Mouse (Mus musculus) hindbrain, embryonic 12.5 days (tissue): ENCODE results near the gene Fubp1. TPM values are rescaled to one million over a fixed set of nuclear protein-coding genes. Genes with fewer than 3 reads are reported as not detected.
A peak's percentile ranks its signal among the peaks of the same experiment; 100 is the strongest.

Source experiments
- ATAC-seq: fragments of 200-750 bp; cut with Nextera tagmentation; 2 replicates; pipeline ENCODE4 v1.8.0; 2017; ENCODE audit warnings: moderate TSS enrichment; ENCODE audit not compliant: low FRiP score
- H3K27ac ChIP-seq: fragments of 300-500 bp; sonication (generic); 2 replicates; pipeline ENCODE4 v1.5.1; 2016; ENCODE audit warnings: mild to moderate bottlenecking
- H3K27me3 ChIP-seq: fragments of 300-500 bp; sonication (generic); 2 replicates; pipeline ENCODE4 v1.6.1; 2016; ENCODE audit warnings: mild to moderate bottlenecking
- H3K36me3 ChIP-seq: fragments of 300-500 bp; sonication (generic); 2 replicates; pipeline ENCODE4 v1.6.1; 2016; ENCODE audit warnings: mild to moderate bottlenecking
- H3K4me1 ChIP-seq: fragments of 300-500 bp; sonication (generic); 2 replicates; pipeline ENCODE4 v1.6.1; 2016
- H3K4me2 ChIP-seq: fragments of 300-500 bp; sonication (generic); replicated peaks from 2 replicates; pipeline ENCODE4 v1.6.1; 2016; ENCODE audit warnings: mild to moderate bottlenecking
- H3K4me3 ChIP-seq: fragments of 300-500 bp; sonication (generic); 2 replicates; pipeline ENCODE4 v1.5.1; 2016; ENCODE audit warnings: mild to moderate bottlenecking
- H3K9ac ChIP-seq: fragments of 300-500 bp; sonication (generic); 2 replicates; pipeline ENCODE4 v1.6.1; 2016; ENCODE audit warnings: mild to moderate bottlenecking, moderate library complexity
- H3K9me3 ChIP-seq: fragments of 300-500 bp; sonication (generic); replicated peaks from 2 replicates; pipeline ENCODE4 v1.6.1; 2016; ENCODE audit warnings: mild to moderate bottlenecking
- WGBS: fragments of 180-500 bp; shearing (Covaris S2); methylation state at CpG from one replicate; pipeline ENCODE4 v1.1.7; 2016; 5-methylcytosine and 5-hydroxymethylcytosine counted together
- polyA plus RNA-seq: library from polyadenylated mRNA; unstranded; fragments of >200 nt; fragmentation: Nextera tagmentation; extraction: Ambion mirVana; gene quantifications from 2 replicates; pipeline ENCODE4 v1.2.1, GENCODE M21; 2016

The Fubp1 gene
- polyA plus RNA-seq, 1 experiment from 2014 or later, result 362 TPM

GRCm38 (mm10) chr3:152199125-152199524 lies 11.1 kb upstream of the Fubp1 start:
- H3K9me3 ChIP-seq, result no peaks in the 10 kb centered on the region
- no peak overlapping the region for H3K9ac ChIP-seq
- no peak overlapping the region for H3K4me3 ChIP-seq
- whole genome bisulfite sequencing, result 60% methylated on average over 3 of the region's 3 CpGs
- H3K4me2 ChIP-seq, result no peak overlapping the region
- H3K36me3 ChIP-seq, result no peaks in the 10 kb centered on the region
- H3K4me1 ChIP-seq, result no peaks in the 10 kb centered on the region
- no peaks in the 10 kb centered on the region for H3K27me3 ChIP-seq
- ATAC-seq, result no peak
- H3K27ac ChIP-seq, result no peak overlapping the region

DNA sequence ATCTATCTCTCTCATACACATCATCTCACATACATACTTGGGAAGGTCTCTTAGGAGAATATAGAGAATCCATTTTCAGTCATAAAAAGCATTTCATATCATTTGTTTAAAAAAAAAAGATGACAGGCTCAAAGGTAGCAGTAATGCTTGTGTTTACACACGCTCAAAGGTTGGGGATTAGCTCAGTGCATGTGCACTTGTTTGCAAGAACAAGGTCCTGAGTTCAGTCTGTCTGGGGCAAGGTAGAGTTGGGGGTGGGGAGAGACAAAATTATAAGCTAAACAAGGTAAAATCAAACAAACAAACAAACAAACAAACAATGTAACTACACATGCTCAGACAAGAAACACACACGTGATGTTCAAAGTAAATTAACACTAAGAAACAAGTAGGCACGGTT lies 9.0 kb upstream of the Fubp1 start:
- Histone ChIP-seq H3K27ac (no peak overlapping the region), H3K27me3 (no peaks in the 10 kb centered on the region), H3K4me1 (no peaks in the 10 kb centered on the region), H3K9ac (no peak overlapping the region), H3K4me3 (no peak overlapping the region), H3K9me3 (no peaks in the 10 kb centered on the region), H3K36me3 (no peaks in the 10 kb centered on the region), H3K4me2 (no peak overlapping the region)
- ATAC-seq, result no peak
- 91% methylated on average over 3 of the region's 3 CpGs for WGBS

- no peak overlapping the region for H3K4me2 ChIP-seq
- ATAC-seq, result no peak
- no peaks in the 10 kb centered on the region for H3K36me3 ChIP-seq
- no peak overlapping the region for H3K9ac ChIP-seq
- no peak overlapping the region for H3K27ac ChIP-seq
- WGBS, result 84% methylated on average over 2 of the region's 2 CpGs
- H3K4me3 ChIP-seq, result no peak overlapping the region
- no peaks in the 10 kb centered on the region for H3K27me3 ChIP-seq
- no peaks in the 10 kb centered on the region for H3K4me1 ChIP-seq
- no peaks in the 10 kb centered on the region for H3K9me3 ChIP-seq
Measured at GRCm38 (mm10) chr3:152201651-152202050, 8.6 kb upstream of the Fubp1 start.

- H3K4me2 ChIP-seq, result no peak overlapping the region
- no peak overlapping the region for H3K9ac ChIP-seq
- H3K36me3 ChIP-seq, result no peaks in the 10 kb centered on the region
- no peaks in the 10 kb centered on the region for H3K27me3 ChIP-seq
- H3K4me3 ChIP-seq, result no peak overlapping the region
- no peak overlapping the region for H3K27ac ChIP-seq
- ATAC-seq, result no peak
- H3K4me1 ChIP-seq, result no peaks in the 10 kb centered on the region
- no peaks in the 10 kb centered on the region for H3K9me3 ChIP-seq
Measured at GRCm38 (mm10) chr3:152202942-152203341, 7.3 kb upstream of the Fubp1 start.

- H3K27ac ChIP-seq, result no peak overlapping the region
- 86% methylated on average over 6 of the region's 6 CpGs for WGBS
- no peak overlapping the region for H3K4me2 ChIP-seq
- H3K9ac ChIP-seq, result no peak overlapping the region
- no peaks in the 10 kb centered on the region for H3K9me3 ChIP-seq
- H3K4me1 ChIP-seq, result peaks cover 1% of the 10 kb centered on the region
- H3K4me3 ChIP-seq, result no peak overlapping the region
- no peak for ATAC-seq
- H3K36me3 ChIP-seq, result no peaks in the 10 kb centered on the region
- H3K27me3 ChIP-seq, result no peaks in the 10 kb centered on the region
Measured at GRCm38 (mm10) chr3:152203411-152203810, 6.8 kb upstream of the Fubp1 start.

DNA sequence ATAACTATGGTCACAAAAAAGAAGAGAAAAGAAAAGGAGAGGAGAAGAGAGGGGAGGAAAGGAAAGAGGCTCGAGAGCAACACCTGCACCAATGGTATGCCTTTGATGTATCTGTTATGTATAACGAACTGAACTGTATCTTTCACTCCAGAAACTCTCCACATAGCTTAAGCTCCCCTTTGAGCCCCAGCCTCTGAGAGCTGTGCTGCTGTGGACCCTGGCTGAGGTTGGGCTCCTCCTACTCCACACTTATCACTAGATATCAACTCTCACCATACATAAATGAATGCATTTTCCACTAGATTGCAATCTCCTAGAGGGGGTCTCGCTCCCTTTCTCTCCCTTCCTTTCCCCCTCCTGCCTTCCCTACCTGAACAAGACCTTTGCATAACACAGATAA lies 6.2 kb upstream of the Fubp1 start:
- ATAC-seq, result no peak
- Histone ChIP-seq H3K4me3 (no peak overlapping the region), H3K9ac (no peak overlapping the region), H3K27ac (no peak overlapping the region), H3K4me1 (peaks cover 5% of the 10 kb centered on the region), H3K9me3 (no peaks in the 10 kb centered on the region), H3K4me2 (no peak overlapping the region), H3K36me3 (no peaks in the 10 kb centered on the region), H3K27me3 (no peaks in the 10 kb centered on the region)
- WGBS, result 58% methylated on average over 3 of the region's 3 CpGs

DNA sequence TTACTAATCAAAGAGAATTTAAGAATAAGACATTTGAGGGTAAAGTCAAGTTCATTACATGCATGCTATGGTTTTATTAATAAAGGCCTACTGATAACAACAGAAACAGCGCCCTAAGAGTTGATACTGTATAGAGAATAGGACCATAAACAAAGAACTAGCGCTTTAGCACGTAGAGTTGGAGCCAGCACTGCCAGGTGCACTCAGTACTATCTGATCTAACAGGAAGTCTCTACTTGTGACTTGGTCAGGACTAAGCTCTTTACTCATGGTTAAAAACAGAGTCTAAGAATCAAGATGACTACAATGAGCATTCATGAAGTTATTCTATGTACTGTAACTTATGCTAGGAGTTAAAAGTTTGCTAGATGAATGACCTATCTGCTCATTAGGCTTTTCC lies 5.6 kb upstream of the Fubp1 start:
- Histone ChIP-seq H3K27ac (no peak overlapping the region), H3K27me3 (no peaks in the 10 kb centered on the region), H3K4me2 (no peak overlapping the region), H3K9me3 (no peaks in the 10 kb centered on the region), H3K9ac (no peak overlapping the region), H3K4me3 (no peak overlapping the region), H3K4me1 (peaks cover 8% of the 10 kb centered on the region), H3K36me3 (no peaks in the 10 kb centered on the region)
- 86% methylated on average over 3 of the region's 3 CpGs for WGBS
- ATAC-seq, result no peak

- Histone ChIP-seq H3K27ac (no peak overlapping the region), H3K4me3 (no peak overlapping the region), H3K9me3 (no peaks in the 10 kb centered on the region), H3K4me2 (no peak overlapping the region), H3K27me3 (no peaks in the 10 kb centered on the region), H3K4me1 (peaks cover 14% of the 10 kb centered on the region), H3K36me3 (no peaks in the 10 kb centered on the region), H3K9ac (no peak overlapping the region)
- 98% methylated on average over 4 of the region's 4 CpGs for WGBS
- no peak for ATAC-seq
Measured at GRCm38 (mm10) chr3:152207156-152207555, 3.1 kb upstream of the Fubp1 start.

GRCm38 (mm10) chr3:152208096-152208885 lies 1.9 kb upstream of the Fubp1 start:
- Histone ChIP-seq H3K27ac (no peak overlapping the region), H3K9ac (no peak overlapping the region), H3K4me3 (no peak overlapping the region), H3K4me2 (peak overlapping the region; percentile 72), H3K27me3 (no peaks in the 10 kb centered on the region), H3K36me3 (no peaks in the 10 kb centered on the region), H3K4me1 (peaks cover 25% of the 10 kb centered on the region), H3K9me3 (no peaks in the 10 kb centered on the region)
- 95% methylated on average over 7 of the region's 7 CpGs for WGBS
- ATAC-seq, result no peak

DNA sequence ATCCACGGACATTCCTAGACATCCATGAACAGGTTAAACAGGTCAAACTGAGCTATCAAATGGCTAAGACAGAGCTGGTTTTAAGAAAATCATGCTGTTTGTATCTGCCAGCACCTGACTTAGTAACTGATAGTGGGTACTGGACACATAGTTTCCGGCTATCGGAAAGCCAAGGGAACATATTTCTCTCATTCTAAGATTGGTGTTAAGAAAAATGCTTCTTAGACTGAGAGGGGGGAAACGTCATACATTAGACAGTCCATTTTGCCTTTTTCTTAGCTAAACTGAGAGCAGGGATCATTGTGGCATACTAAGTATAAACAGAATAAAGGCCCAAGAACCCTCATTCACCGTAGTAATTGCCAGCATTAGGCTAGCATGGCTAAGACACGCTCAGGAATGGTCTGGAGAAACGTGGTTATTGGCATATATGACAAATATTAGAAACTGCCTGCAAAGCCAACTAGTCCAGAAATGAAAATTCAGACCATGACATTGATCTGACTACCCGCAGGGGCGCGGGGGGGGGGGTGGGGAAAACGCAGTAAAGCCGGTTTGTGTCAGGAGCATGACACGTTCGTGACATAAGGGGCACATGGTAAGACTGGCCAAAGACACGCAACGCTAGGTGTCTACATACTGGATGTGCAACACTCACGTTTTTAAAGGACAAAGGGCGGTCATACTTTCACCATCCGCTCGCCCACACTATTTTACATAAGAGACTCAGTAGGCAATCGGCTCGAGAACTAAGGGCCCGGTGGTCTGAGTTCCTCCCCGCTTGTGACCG lies 850 bp upstream of the Fubp1 start:
- ATAC-seq, result peak; percentile 53
- WGBS, result 7% methylated on average over 24 of the region's 25 CpGs
- Histone ChIP-seq H3K4me1 (peaks cover 27% of the 10 kb centered on the region), H3K27ac (peak overlapping the region; percentile 100), H3K36me3 (no peaks in the 10 kb centered on the region), H3K4me2 (peak overlapping the region; percentile 72), H3K9ac (peak overlapping the region; percentile 100), H3K27me3 (no peaks in the 10 kb centered on the region), H3K9me3 (no peaks in the 10 kb centered on the region), H3K4me3 (peak overlapping the region; percentile 98)

- no peaks in the 10 kb centered on the region for H3K9me3 ChIP-seq
- H3K27me3 ChIP-seq, result no peaks in the 10 kb centered on the region
- peak overlapping the region; percentile 100 for H3K27ac ChIP-seq
- peak overlapping the region; percentile 100 for H3K9ac ChIP-seq
- peak overlapping the region; percentile 95 for H3K4me2 ChIP-seq
- peak; percentile 79 for ATAC-seq
- H3K4me3 ChIP-seq, result peak overlapping the region; percentile 98
- peaks cover 4% of the 10 kb centered on the region; the same call in 1 of the 2 replicates for H3K36me3 ChIP-seq
- peaks cover 27% of the 10 kb centered on the region for H3K4me1 ChIP-seq
- WGBS, result under 1% methylated on average over 52 of the region's 68 CpGs
Measured at GRCm38 (mm10) chr3:152210728-152211391, 638 bp downstream of the Fubp1 start.

DNA sequence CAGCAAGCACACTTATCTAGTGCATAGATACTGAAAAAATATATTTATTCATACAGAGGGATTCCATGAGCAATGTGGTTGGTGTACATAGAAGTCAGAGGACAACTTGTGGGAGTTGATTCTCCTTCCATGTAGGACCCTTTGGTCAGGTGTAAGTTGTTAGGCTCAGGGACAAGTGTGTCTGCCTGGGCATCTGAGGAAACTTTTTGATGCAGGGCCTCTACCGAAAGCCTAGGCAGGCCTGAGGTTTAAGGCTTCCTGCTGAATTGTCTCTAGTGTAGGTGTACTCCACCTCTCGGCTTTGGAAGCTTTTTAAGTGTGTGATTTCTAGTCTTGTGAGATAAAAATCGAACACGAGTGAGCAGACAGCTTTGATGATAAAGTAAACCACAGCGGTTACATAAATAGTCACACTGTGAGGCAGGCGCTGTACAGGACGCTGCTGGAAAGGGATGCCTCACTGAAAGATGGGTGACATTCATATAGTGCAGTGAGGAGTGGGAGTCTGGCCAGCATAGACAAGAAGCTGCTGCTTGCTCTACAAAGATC lies 1.6 kb downstream of the Fubp1 start:
- ATAC-seq, result no peak
- Histone ChIP-seq H3K9me3 (no peaks in the 10 kb centered on the region), H3K4me1 (peaks cover 27% of the 10 kb centered on the region), H3K4me2 (peak overlapping the region; percentile 95), H3K27me3 (no peaks in the 10 kb centered on the region), H3K4me3 (peak overlapping the region; percentile 98), H3K9ac (peak overlapping the region; percentile 100), H3K36me3 (peaks cover 14% of the 10 kb centered on the region), H3K27ac (0 out of 2 replicates have a peak overlapping the region, but pooled peaks have one; percentile 3)
- WGBS, result 45% methylated on average over 7 of the region's 7 CpGs
